Mouse (Mus musculus) E14TG2a.4 (cell line): ENCODE measurements around the gene Mta3.

ENCODE experiments used
- CTCF ChIP-seq: conservative IDR thresholded peaks from 2 replicates; pipeline ENCODE4 v1.5.1; 2014; ENCODE audit warnings: low read length
- NANOG ChIP-seq: IDR thresholded peaks from 2 replicates; pipeline ENCODE4 v1.6.1; 2014; ENCODE audit warnings: borderline replicate concordance, low read length, mixed read lengths

GRCm38 (mm10) chr17:83741243-83741642 is 35.3 kb downstream of the Mta3 start:
- TF ChIP-seq CTCF (no peak), NANOG (no peak)
